Mouse (Mus musculus): ENCODE data around the gene Zdhhc4. TPM values are rescaled to one million over a fixed set of nuclear protein-coding genes. Genes with fewer than 3 reads are reported as not detected.
A peak's percentile ranks its signal among the peaks of the same experiment; 100 is the strongest.

Gene Zdhhc4
- polyA plus RNA-seq, 2 experiments = 16.4 to 25.9 TPM

DNA sequence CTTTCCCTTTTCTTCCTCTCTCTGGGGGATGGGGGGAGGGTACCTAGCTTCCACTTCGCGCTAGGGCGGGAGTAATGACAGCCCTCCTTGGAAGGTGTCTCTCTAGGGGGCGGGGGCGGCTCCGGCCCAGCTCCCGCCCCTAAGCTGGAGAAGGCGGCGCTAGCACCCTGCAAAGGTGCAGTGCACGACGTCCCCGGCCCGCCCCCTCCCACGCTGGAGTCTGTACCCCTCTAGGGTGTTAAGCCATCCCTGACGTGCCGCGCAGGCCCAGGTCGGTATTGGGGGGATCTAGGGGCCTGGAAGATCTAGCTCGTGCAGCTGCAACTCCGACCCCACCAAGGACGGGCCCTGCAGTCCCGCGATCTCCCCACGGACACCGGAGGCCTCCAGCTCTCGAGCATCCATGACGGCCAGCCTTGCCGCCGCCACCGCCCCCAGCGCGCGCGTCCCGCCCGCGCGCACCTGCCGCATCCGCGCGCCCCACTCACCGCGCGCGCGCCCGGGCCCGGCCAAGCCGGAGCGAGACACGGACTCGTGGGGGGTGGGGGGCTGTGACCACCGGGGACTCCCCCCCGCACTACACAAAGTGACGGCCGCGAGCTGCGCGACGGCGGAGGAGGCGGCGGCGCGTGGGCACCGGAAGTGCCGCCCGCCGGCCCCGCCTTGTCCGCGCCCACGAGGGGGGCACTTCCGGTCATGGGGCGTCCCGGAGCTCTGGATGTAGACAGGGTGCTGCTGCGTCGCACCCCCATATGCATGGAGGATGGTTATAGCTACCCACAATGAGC lies 59.5 kb downstream of the Zdhhc4 start, which contains the start of gene Zfp316:
Gene Zfp316 (minus strand): TSS at position 660 of the 788 bp plus-strand sequence.
- ATAC-seq (ENCODE audit: insufficient read depth) (peak; percentile 47; the same call in 1 of the 2 replicates), DNase-seq (ENCODE audit: low read depth in 3 of 3, low spot score in 3 of 3) (no peak)
- Histone ChIP-seq H3K9me3 (ENCODE audit: control insufficient read depth, low read length) (no peaks in the 10 kb centered on the region), H3K4me3 (ENCODE audit: insufficient read depth in 1 of 2, low read depth in 2 of 2, low read length in 2 of 2) (peak within 1 kb of the TSS; percentile 57 to 67), H3K4me1 (replicated peaks; ENCODE audit: control insufficient read depth in 2 of 2, insufficient read depth in 2 of 2, low read length in 1 of 2) (0 out of 4 replicates have a peak, but pooled peaks cover 0 to 3% of the 10 kb centered on the region in 2 experiments), H3K27ac (no peak within 1 kb of the TSS), H3K36me3 (replicated peaks; ENCODE audit: control insufficient read depth, insufficient read depth, low read depth) (no peaks in the 10 kb centered on the region), H3K9ac (replicated peaks) (peak within 1 kb of the TSS; percentile 42), H3K27me3 (ENCODE audit: control insufficient read depth, insufficient read depth, low read length) (no peaks in the 10 kb centered on the region; the same call in 1 of the 2 replicates), H3K4me2 (ENCODE audit: low read depth) (peak within 1 kb of the TSS; percentile 59)
- under 1% methylated on average over 78 of the region's 79 CpGs for whole genome bisulfite sequencing (ENCODE audit: insufficient replicate concordance)
- no peak for TF ChIP-seq CTCF (IDR thresholded peaks at IDR 0.05; ENCODE audit: low read depth)
- TF ChIP-seq EP300 (IDR thresholded peaks at IDR 0.05; ENCODE audit: low read depth) = no peak

DNA sequence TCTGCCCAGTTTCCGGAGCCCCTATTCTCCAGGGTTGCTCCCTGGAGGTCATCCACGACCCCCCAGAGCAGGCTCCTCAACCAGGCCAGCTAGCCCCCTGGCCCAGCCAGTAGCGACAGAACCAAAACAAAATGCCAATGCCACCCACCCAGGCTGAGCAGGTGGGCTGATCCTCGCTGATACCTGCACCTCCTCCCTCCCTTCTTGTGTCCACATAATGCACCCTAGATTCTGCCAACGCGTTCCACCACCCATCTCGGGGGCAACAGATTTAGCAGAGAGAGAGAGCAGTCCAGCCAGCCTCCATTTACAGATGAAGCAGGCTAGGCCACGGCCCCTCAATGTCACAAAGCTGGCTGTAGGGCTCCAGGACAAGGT lies 60.1 kb downstream of the Zdhhc4 start:
- no peaks in the 10 kb centered on the region for H3K36me3 ChIP-seq (replicated peaks; ENCODE audit: control insufficient read depth, insufficient read depth, low read depth)
- H3K4me3 ChIP-seq (ENCODE audit: insufficient read depth in 1 of 2, low read depth in 2 of 2, low read length in 2 of 2) = peak overlapping the region; percentile 57 to 67; a peak in 3 of 4 replicates
- H3K4me2 ChIP-seq (ENCODE audit: low read depth) = peak overlapping the region; percentile 59
- TF ChIP-seq CTCF (IDR thresholded peaks at IDR 0.05; ENCODE audit: low read depth) = no peak
- TF ChIP-seq EP300 (IDR thresholded peaks at IDR 0.05; ENCODE audit: low read depth) = no peak
- 31% methylated on average over 8 of the region's 8 CpGs for WGBS (ENCODE audit: insufficient replicate concordance)
- ATAC-seq (ENCODE audit: insufficient read depth) (no peak), DNase-seq (ENCODE audit: low read depth in 3 of 3, low spot score in 3 of 3) (no peak)
- no peak overlapping the region for H3K9ac ChIP-seq (replicated peaks)
- no peaks in the 10 kb centered on the region for H3K9me3 ChIP-seq (ENCODE audit: control insufficient read depth, low read length)
- H3K4me1 ChIP-seq (replicated peaks; ENCODE audit: control insufficient read depth in 2 of 2, insufficient read depth in 2 of 2, low read length in 1 of 2) = 0 out of 4 replicates have a peak, but pooled peaks cover 0 to 3% of the 10 kb centered on the region in 2 experiments
- no peak overlapping the region for H3K27ac ChIP-seq
- no peaks in the 10 kb centered on the region; the same call in 1 of the 2 replicates for H3K27me3 ChIP-seq (ENCODE audit: control insufficient read depth, insufficient read depth, low read length)

DNA sequence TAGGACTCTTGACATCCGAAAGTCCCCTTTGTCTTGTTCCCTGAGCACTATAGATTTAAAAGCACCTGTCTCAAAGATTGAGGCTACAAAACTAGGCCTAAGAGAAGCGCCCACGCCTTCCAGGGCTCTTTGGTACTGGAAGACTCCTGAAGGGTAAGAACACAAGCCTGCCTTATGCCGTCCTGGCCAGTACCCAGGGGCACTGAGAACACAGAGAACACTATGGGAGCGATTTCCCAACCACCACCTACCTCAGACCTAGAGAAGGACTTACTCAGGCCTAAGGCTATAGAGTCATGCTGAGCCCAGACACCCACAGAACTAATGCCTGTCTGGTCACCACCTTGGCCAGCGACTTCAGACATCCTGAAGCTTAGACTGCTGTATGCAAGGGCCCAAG lies 62.3 kb downstream of the Zdhhc4 start:
- DNase-seq (ENCODE audit: low read depth in 3 of 3, low spot score in 3 of 3) (no peak), ATAC-seq (ENCODE audit: insufficient read depth) (no peak)
- H3K4me3 ChIP-seq (ENCODE audit: insufficient read depth in 1 of 2, low read depth in 2 of 2, low read length in 2 of 2) = no peak overlapping the region
- no peaks in the 10 kb centered on the region for H3K36me3 ChIP-seq (replicated peaks; ENCODE audit: control insufficient read depth, insufficient read depth, low read depth)
- H3K4me2 ChIP-seq (ENCODE audit: low read depth) = no peak overlapping the region
- 67% methylated on average over 6 of the region's 6 CpGs for WGBS (ENCODE audit: insufficient replicate concordance)
- no peak overlapping the region for H3K27ac ChIP-seq
- H3K9ac ChIP-seq (replicated peaks) = no peak overlapping the region
- 0 out of 4 replicates have a peak, but pooled peaks cover 0 to 3% of the 10 kb centered on the region in 2 experiments for H3K4me1 ChIP-seq (replicated peaks; ENCODE audit: control insufficient read depth in 2 of 2, insufficient read depth in 2 of 2, low read length in 1 of 2)
- H3K27me3 ChIP-seq (ENCODE audit: control insufficient read depth, insufficient read depth, low read length) = no peaks in the 10 kb centered on the region; the same call in 1 of the 2 replicates
- H3K9me3 ChIP-seq (ENCODE audit: control insufficient read depth, low read length) = no peaks in the 10 kb centered on the region
- TF ChIP-seq CTCF (IDR thresholded peaks at IDR 0.05; ENCODE audit: low read depth) (no peak), EP300 (IDR thresholded peaks at IDR 0.05; ENCODE audit: low read depth) (no peak)

Other genes starting within 250 kb of the Zdhhc4 start
- gene Rnf216, start 216.3 kb downstream of the Zdhhc4 start, polyA plus RNA-seq (2012; rRNA removed) = 8.7 and 9.7 TPM in 2 replicates
- 10.8 and 12.3 TPM in 2 replicates for gene Rnf216, start 216.3 kb downstream of the Zdhhc4 start, polyA plus RNA-seq (2014; fragmentation: Nextera tagmentation; extraction: Ambion mirVana)
- gene Olfr718-ps1, start 181.7 kb downstream of the Zdhhc4 start, polyA plus RNA-seq (2012; rRNA removed) = not detected in 2 replicates
- not detected in 2 replicates for gene Olfr718-ps1, start 181.7 kb downstream of the Zdhhc4 start, polyA plus RNA-seq (2014; fragmentation: Nextera tagmentation; extraction: Ambion mirVana)
- 0.97 and 1.8 TPM in 2 replicates for gene Rbak, start 148.5 kb downstream of the Zdhhc4 start, polyA plus RNA-seq (2012; rRNA removed)
- gene Rbak, start 148.5 kb downstream of the Zdhhc4 start, polyA plus RNA-seq (2014; fragmentation: Nextera tagmentation; extraction: Ambion mirVana) = 0.62 and 1.1 TPM in 2 replicates
- not detected in 2 replicates for gene Spdye4b, start 148.2 kb downstream of the Zdhhc4 start, polyA plus RNA-seq (2012; rRNA removed)
- gene Spdye4b, start 148.2 kb downstream of the Zdhhc4 start, polyA plus RNA-seq (2014; fragmentation: Nextera tagmentation; extraction: Ambion mirVana) = not detected in 2 replicates
- not detected in 2 replicates for gene Spdye4a, start 102.4 kb downstream of the Zdhhc4 start, polyA plus RNA-seq (2012; rRNA removed)
- gene Spdye4a, start 102.4 kb downstream of the Zdhhc4 start, polyA plus RNA-seq (2014; fragmentation: Nextera tagmentation; extraction: Ambion mirVana) = not detected in 2 replicates
- gene Zfp12, start 94.1 kb downstream of the Zdhhc4 start, polyA plus RNA-seq (2012; rRNA removed) = 2.3 and 2.6 TPM in 2 replicates
- 1.8 and 2.3 TPM in 2 replicates for gene Zfp12, start 94.1 kb downstream of the Zdhhc4 start, polyA plus RNA-seq (2014; fragmentation: Nextera tagmentation; extraction: Ambion mirVana)
- gene Zfp316, start 59.2 kb downstream of the Zdhhc4 start, polyA plus RNA-seq (2012; rRNA removed) = 0.28 and 0.33 TPM in 2 replicates
- 0.05 and 0.10 TPM in 2 replicates for gene Zfp316, start 59.2 kb downstream of the Zdhhc4 start, polyA plus RNA-seq (2014; fragmentation: Nextera tagmentation; extraction: Ambion mirVana)
- gene Zfp853, start 35.6 kb downstream of the Zdhhc4 start, polyA plus RNA-seq (2012; rRNA removed) = 0.10 and 0.11 TPM in 2 replicates
- gene Zfp853, start 35.6 kb downstream of the Zdhhc4 start, polyA plus RNA-seq (2014; fragmentation: Nextera tagmentation; extraction: Ambion mirVana) = not detected in 2 replicates
- gene E130309D02Rik, start 13.9 kb downstream of the Zdhhc4 start, polyA plus RNA-seq (2012; rRNA removed) = 12.7 and 14.1 TPM in 2 replicates
- 13.7 and 17.2 TPM in 2 replicates for gene E130309D02Rik, start 13.9 kb downstream of the Zdhhc4 start, polyA plus RNA-seq (2014; fragmentation: Nextera tagmentation; extraction: Ambion mirVana)
- 0.01 and 0.05 TPM in 2 replicates for gene Grid2ip, start 28.1 kb upstream of the Zdhhc4 start, polyA plus RNA-seq (2012; rRNA removed)
- gene Grid2ip, start 28.1 kb upstream of the Zdhhc4 start, polyA plus RNA-seq (2014; fragmentation: Nextera tagmentation; extraction: Ambion mirVana) = not detected in 2 replicates
- gene Kdelr2, start 74.6 kb upstream of the Zdhhc4 start, polyA plus RNA-seq (2012; rRNA removed) = 35.3 and 39.9 TPM in 2 replicates
- gene Kdelr2, start 74.6 kb upstream of the Zdhhc4 start, polyA plus RNA-seq (2014; fragmentation: Nextera tagmentation; extraction: Ambion mirVana) = 134 and 135 TPM in 2 replicates
- gene Daglb, start 135.3 kb upstream of the Zdhhc4 start, polyA plus RNA-seq (2012; rRNA removed) = 4.9 TPM in 2 replicates
- 4.5 and 5.4 TPM in 2 replicates for gene Daglb, start 135.3 kb upstream of the Zdhhc4 start, polyA plus RNA-seq (2014; fragmentation: Nextera tagmentation; extraction: Ambion mirVana)
- 53.9 and 115 TPM in 2 replicates for gene Rac1, start 198.8 kb upstream of the Zdhhc4 start, polyA plus RNA-seq (2012; rRNA removed)
- gene Rac1, start 198.8 kb upstream of the Zdhhc4 start, polyA plus RNA-seq (2014; fragmentation: Nextera tagmentation; extraction: Ambion mirVana) = 146 and 161 TPM in 2 replicates

Measured in liver, embryonic 14.5 days (tissue).